Mouse (Mus musculus) olfactory bulb, adult 2 months (tissue): ENCODE data around the gene Lrrc29. TPM values are rescaled to one million over a fixed set of nuclear protein-coding genes. Genes with fewer than 3 reads are reported as not detected.

Experiments
- H3K27ac ChIP-seq: fragments of 200-500 bp; 2 replicates; pipeline ENCODE4 v1.5.1; 2012; ENCODE audit warnings: low read depth, low read length; ENCODE audit not compliant: insufficient read depth
- H3K4me1 ChIP-seq: fragments of 200-500 bp; 2 replicates; pipeline ENCODE4 v1.6.1; 2012; ENCODE audit warnings: low read length; ENCODE audit not compliant: control insufficient read depth, insufficient read depth
- H3K4me3 ChIP-seq: fragments of 200-500 bp; 2 replicates; pipeline ENCODE4 v1.5.1; 2012; ENCODE audit warnings: mild to moderate bottlenecking, low read depth, low read length, moderate library complexity; ENCODE audit not compliant: insufficient read depth
- CTCF ChIP-seq: fragments of 200-500 bp; IDR thresholded peaks from 2 replicates; pipeline ENCODE4 v1.5.1; 2012; ENCODE audit warnings: low read depth, mild to moderate bottlenecking, low read length, moderate library complexity; ENCODE audit not compliant: insufficient read depth
- POLR2A ChIP-seq: fragments of 200-500 bp; IDR thresholded peaks from 2 replicates; pipeline ENCODE4 v1.6.1; 2012; ENCODE audit warnings: mild to moderate bottlenecking, low read depth, low read length, moderate library complexity; ENCODE audit not compliant: insufficient read depth
- WGBS: fragments of 180-500 bp; shearing (Covaris S2); methylation state at CpG from one replicate; pipeline ENCODE4 v1.1.7; 2018; 5-methylcytosine and 5-hydroxymethylcytosine counted together
- polyA plus RNA-seq: library from polyadenylated mRNA; stranded (reverse); fragments of >200 nt; gene quantifications from 2 replicates; pipeline ENCODE4 v1.2.4, GENCODE M21; 2012; ENCODE audit warnings: low replicate concordance; ENCODE audit not compliant: missing spikeins, insufficient read depth, insufficient read length

Lrrc29 gene
- polyA plus RNA-seq, 1 experiment: not detected

DNA sequence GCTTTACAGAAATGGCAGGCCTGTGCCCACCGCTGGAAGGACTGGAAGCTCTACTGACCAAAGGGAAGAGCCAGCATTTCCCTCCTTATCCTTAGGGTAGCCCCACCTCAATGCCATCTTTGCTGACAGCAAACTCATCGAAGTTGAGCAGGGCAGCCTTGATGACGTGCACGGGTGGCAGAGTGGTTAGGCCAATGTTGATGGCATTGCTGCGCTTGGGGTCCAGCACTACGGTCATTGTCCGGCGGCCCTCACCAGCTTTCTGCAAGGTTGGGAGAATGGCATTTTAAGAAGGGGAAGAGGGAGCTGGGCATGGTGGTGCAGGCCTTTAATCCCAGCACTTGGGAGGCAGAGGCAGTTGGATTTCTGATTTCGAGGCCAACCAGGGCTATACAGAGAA is 5.9 kb upstream of the Lrrc29 start:
- H3K4me1 ChIP-seq: peaks cover 5% of the 10 kb centered on the region
- no peak overlapping the region for H3K4me3 ChIP-seq
- WGBS: 94% methylated on average over 9 of the region's 9 CpGs
- no peak for TF ChIP-seq CTCF
- TF ChIP-seq POLR2A: no peak
- H3K27ac ChIP-seq: no peak overlapping the region

DNA sequence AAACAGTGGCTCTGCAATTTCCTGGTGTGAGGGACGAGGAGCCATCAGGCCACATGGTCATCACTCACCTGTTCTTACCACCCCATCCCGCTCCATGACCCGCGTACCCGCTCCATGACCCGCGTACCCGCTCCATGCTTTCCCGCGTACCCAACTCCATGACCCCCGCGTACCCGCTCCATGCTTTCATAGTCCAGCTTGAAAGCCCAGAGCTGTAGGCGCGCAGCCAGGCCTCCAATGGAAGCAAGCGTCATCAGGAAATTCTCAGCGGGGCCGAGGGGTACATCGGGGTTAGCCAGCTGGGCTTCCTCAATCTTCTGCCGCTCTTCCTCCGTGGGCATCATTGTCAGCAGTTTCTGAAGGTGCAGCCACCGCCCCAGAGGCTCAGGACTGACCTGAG is 5.4 kb upstream of the Lrrc29 start:
- no peak overlapping the region for H3K27ac ChIP-seq
- TF ChIP-seq CTCF: no peak
- no peak for TF ChIP-seq POLR2A
- H3K4me1 ChIP-seq: peaks cover 7% of the 10 kb centered on the region
- WGBS: 96% methylated on average over 22 of the region's 22 CpGs
- H3K4me3 ChIP-seq: no peak overlapping the region

DNA sequence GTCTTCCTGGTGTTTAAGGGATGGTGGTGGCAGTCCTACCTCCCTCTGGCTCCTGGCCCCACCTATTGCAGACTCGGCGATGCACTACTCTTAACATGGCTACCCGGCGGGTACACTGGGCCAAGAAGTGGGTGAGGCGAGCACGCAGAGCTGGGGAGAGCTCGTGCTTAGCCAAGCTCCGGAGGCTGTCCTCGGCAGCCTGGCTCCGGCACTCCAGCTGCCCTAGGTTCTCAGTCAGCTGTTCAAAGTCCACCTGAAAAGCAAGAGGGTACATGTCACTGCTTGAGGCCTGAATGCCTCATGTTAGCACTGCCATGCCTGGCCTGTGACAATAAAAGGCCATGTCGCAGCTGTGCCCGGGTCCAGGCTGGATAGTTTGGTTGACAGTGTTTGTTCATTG is 4.2 kb upstream of the Lrrc29 start:
- 94% methylated on average over 12 of the region's 12 CpGs for WGBS
- H3K4me3 ChIP-seq: no peak overlapping the region
- H3K4me1 ChIP-seq: peaks cover 7% of the 10 kb centered on the region
- TF ChIP-seq CTCF (no peak), POLR2A (no peak)
- H3K27ac ChIP-seq: no peak overlapping the region

DNA sequence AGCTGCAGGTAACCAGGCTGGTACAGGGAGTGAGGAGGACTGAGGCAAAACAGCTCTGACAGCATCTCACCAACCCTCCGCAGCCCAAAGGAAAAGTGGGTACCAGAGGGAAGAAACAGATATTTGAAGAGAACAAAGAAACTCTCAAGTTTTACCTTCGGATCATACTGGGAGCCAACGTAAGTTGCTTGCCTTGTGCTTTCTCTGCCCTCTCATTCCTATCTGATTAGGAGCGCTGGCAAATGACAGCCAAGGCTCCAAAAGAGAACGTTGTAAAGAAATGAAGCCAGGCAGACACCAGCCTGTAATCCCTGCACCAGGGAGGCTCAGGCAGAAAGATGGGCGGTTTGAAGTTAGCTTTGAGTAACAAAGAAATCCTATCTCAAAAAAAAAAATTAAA is 890 bp upstream of the Lrrc29 start:
- H3K27ac ChIP-seq: no peak overlapping the region
- TF ChIP-seq POLR2A (no peak), CTCF (no peak)
- 21% methylated on average over 6 of the region's 6 CpGs for WGBS
- peak overlapping the region; percentile 69 for H3K4me3 ChIP-seq
- H3K4me1 ChIP-seq: peaks cover 9% of the 10 kb centered on the region

DNA sequence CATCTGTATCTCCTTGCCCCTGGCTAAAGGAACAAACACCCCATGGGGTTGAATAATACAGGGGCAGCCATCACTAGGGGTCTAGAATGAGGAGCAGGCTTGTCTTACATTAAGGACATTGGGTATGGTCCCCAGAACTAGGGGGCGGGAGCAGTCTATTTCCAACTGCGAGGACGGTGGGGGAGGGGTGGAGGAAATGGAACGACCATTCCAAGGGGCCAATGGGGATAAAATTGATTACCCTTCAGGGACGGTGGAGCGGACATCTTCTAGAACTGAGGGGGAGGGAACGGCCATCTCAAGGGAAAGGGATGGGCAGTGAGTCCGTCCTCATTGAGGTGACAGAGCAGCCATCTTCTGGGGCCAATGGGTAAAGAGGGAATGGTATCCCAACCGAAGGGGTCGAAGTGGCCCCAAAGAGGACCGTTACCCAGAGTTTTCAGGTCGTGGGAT is 411 bp downstream of the Lrrc29 start:
- peak overlapping the region; percentile 82 for H3K4me3 ChIP-seq
- no peak for TF ChIP-seq CTCF
- no peak for TF ChIP-seq POLR2A
- WGBS: under 1% methylated on average over 12 of the region's 12 CpGs
- H3K4me1 ChIP-seq: peaks cover 9% of the 10 kb centered on the region
- peak overlapping the region; percentile 57 for H3K27ac ChIP-seq

DNA sequence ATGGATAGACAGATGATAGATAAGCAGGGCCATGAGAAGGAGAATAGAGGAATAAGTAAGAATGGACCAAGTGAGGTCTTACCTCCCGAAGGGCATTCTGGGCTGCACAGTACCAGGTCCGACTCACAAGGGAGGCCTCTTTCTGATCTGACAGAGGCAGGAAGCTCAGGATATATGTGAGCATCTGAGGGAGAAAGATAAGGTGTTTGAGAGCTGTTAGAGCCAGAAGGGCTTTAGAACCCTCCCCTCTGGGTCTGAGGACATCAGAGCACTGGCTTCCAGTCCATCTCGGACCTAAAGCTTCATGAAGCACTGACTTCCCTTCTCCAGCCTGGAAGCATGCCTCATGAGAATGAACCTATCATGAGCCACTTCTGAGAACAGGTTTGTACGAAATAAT is 2.9 kb downstream of the Lrrc29 start:
- no peak for TF ChIP-seq CTCF
- no peak for TF ChIP-seq POLR2A
- Histone ChIP-seq H3K4me3 (no peak overlapping the region), H3K27ac (no peak overlapping the region), H3K4me1 (peaks cover 13% of the 10 kb centered on the region)
- WGBS: 91% methylated on average over 4 of the region's 4 CpGs

DNA sequence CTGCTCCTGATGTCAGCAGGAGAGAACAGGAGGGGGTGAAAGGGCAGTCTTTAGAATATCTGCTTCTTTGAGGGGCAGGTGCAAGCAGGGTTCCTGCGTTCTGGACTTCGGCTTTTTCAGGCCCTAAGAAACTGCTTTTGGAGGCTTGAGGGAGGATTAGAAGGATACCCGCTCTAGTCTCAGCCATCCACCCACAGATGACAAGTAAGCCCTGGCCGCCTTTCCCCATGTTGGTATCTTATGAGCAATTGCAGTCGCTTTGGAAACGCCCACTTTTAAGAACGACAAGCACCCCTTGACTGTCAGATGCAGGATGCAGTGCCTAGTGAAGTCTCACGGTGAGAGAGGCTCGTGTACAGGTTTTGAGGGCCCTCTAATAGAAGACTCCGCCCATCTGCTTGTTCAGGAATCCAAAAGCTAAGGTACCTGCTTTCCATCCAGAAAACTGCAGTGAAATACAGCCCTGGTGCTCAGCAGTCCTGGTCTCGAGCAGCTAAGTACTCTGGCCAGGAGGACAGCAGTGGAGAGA is 7.4 kb downstream of the Lrrc29 start:
- TF ChIP-seq CTCF (no peak), POLR2A (no peak)
- no peak overlapping the region for H3K4me3 ChIP-seq
- 71% methylated on average over 11 of the region's 11 CpGs for WGBS
- no peak overlapping the region for H3K27ac ChIP-seq
- H3K4me1 ChIP-seq: peaks cover 4% of the 10 kb centered on the region; the same call in 1 of the 2 replicates

DNA sequence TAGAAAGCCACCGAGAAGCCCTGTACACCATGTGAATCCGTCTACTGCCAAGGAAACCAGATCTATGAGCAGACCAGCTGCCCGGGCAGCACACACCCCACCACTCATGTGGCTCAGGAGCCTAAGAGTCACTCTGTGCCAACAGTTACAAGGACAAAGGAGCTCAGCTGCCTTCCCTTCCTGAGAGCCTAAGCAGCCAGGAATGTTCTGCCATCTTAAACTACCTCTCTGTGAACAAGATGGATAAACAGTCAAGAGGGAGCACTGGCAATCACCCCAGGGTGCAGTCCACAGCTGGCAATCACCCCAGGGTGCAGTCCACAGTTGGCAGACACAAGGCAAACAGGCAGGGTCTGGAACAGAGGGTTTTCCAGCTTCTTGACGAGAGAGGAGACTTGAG is 8.1 kb downstream of the Lrrc29 start:
- WGBS: 48% methylated on average over 4 of the region's 4 CpGs
- no peak for TF ChIP-seq POLR2A
- TF ChIP-seq CTCF: no peak
- Histone ChIP-seq H3K4me3 (no peak overlapping the region), H3K27ac (no peak overlapping the region), H3K4me1 (peaks cover 4% of the 10 kb centered on the region; the same call in 1 of the 2 replicates)

DNA sequence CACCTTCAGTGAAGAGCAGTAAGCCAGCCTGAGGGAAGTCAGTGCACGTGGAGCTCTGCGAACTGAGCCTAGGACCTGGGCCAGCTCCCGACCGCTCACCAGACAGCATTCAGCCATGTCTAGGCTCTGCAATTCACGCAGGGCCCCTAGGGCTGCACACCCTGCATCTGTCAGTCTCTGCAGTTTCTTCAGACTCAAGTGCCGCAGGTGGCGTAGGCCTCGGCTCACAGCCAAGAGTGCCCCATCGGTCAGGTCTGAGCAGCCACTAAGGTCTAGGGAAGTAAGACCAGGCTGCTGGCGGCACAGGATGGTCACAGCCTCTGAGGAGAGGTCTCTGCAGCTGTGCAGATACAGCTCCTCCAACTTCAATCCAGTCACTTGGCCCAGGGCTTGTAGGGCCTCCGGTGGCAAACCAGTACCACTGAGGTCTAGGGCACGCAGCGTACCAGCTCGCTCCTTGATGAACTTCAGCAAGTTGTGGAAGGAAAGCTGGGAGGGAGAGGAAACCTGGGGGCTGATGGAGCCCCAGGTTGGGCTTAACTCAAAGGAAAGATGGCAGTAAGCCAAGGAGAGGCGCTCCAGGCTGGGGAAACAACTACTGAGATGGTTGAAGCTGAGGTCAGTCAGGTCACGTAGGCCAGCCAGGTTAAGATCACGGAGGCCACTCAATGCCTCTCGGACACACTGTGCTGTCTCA is 10.9 kb downstream of the Lrrc29 start:
- Histone ChIP-seq H3K4me3 (no peak overlapping the region), H3K4me1 (peaks cover 4% of the 10 kb centered on the region; the same call in 1 of the 2 replicates), H3K27ac (no peak overlapping the region)
- TF ChIP-seq CTCF: no peak
- TF ChIP-seq POLR2A: no peak
- 89% methylated on average over 18 of the region's 18 CpGs for WGBS
